Mouse (Mus musculus): ENCODE data around the gene Slc47a2. TPM values are rescaled to one million over a fixed set of nuclear protein-coding genes. Genes with fewer than 3 reads are reported as not detected.

Slc47a2 gene
- polyA plus RNA-seq, 1 experiment from 2014 or later, result not detected

GRCm38 (mm10) chr11:61271612-61272011 lies 71.0 kb downstream of the Slc47a2 start:
- DNase-seq (ENCODE audit: low spot score), result no peak
- no peak overlapping the region for H3K4me3 ChIP-seq
- no peaks in the 10 kb centered on the region for H3K36me3 ChIP-seq
- H3K9me3 ChIP-seq (replicated peaks), result no peaks in the 10 kb centered on the region
- no peak overlapping the region for H3K27ac ChIP-seq (replicated peaks)
- H3K4me1 ChIP-seq, result peaks cover 7% of the 10 kb centered on the region
- H3K27me3 ChIP-seq (ENCODE audit: low read depth, poor library complexity, severe bottlenecking), result peaks cover 19% of the 10 kb centered on the region

- Histone ChIP-seq H3K27ac (replicated peaks) (no peak overlapping the region), H3K36me3 (no peaks in the 10 kb centered on the region), H3K27me3 (ENCODE audit: low read depth, poor library complexity, severe bottlenecking) (peaks cover 19% of the 10 kb centered on the region), H3K4me1 (peaks cover 15% of the 10 kb centered on the region), H3K4me3 (no peak overlapping the region), H3K9me3 (replicated peaks) (no peaks in the 10 kb centered on the region)
- no peak for DNase-seq (ENCODE audit: low spot score)
- WGBS, result 86% methylated on average over 5 of the region's 5 CpGs
Observed at GRCm38 (mm10) chr11:61270406-61270805, 72.3 kb downstream of the Slc47a2 start.

GRCm38 (mm10) chr11:61268626-61269349 lies 73.9 kb downstream of the Slc47a2 start:
- DNase-seq (ENCODE audit: low spot score), result no peak
- Histone ChIP-seq H3K9me3 (replicated peaks) (no peaks in the 10 kb centered on the region), H3K27ac (replicated peaks) (no peak overlapping the region), H3K36me3 (peaks cover 10% of the 10 kb centered on the region), H3K27me3 (ENCODE audit: low read depth, poor library complexity, severe bottlenecking) (peaks cover 19% of the 10 kb centered on the region), H3K4me3 (no peak overlapping the region), H3K4me1 (peaks cover 15% of the 10 kb centered on the region)
- WGBS, result 91% methylated on average over 6 of the region's 6 CpGs

- no peaks in the 10 kb centered on the region for H3K9me3 ChIP-seq (replicated peaks)
- H3K4me3 ChIP-seq, result peak within 1 kb of the TSS; percentile 83
- peak; percentile 94 for DNase-seq (ENCODE audit: low spot score)
- H3K36me3 ChIP-seq, result peaks cover 30% of the 10 kb centered on the region
- peak within 1 kb of the TSS; percentile 94 for H3K27ac ChIP-seq (replicated peaks)
- WGBS, result 2% methylated on average over 56 of the region's 58 CpGs
- H3K27me3 ChIP-seq (ENCODE audit: low read depth, poor library complexity, severe bottlenecking), result peaks cover 19% of the 10 kb centered on the region
- peaks cover 15% of the 10 kb centered on the region for H3K4me1 ChIP-seq
Observed at GRCm38 (mm10) chr11:61266551-61267533, 75.8 kb downstream of the Slc47a2 start, which contains the start of gene Aldh3a2. TSS of gene Aldh3a2 (minus strand) at chr11:61267464.

GRCm38 (mm10) chr11:61263841-61264240 lies 78.8 kb downstream of the Slc47a2 start:
- peaks cover 55% of the 10 kb centered on the region for H3K36me3 ChIP-seq
- H3K27me3 ChIP-seq (ENCODE audit: low read depth, poor library complexity, severe bottlenecking), result peaks cover 10% of the 10 kb centered on the region
- no peak overlapping the region for H3K27ac ChIP-seq (replicated peaks)
- no peaks in the 10 kb centered on the region for H3K9me3 ChIP-seq (replicated peaks)
- peaks cover 15% of the 10 kb centered on the region for H3K4me1 ChIP-seq
- no peak overlapping the region for H3K4me3 ChIP-seq
- DNase-seq (ENCODE audit: low spot score), result no peak
- WGBS, result 89% methylated on average over 1 of the region's 1 CpGs

- Histone ChIP-seq H3K9me3 (replicated peaks) (no peaks in the 10 kb centered on the region), H3K27ac (replicated peaks) (no peak overlapping the region), H3K36me3 (peaks cover 68% of the 10 kb centered on the region), H3K27me3 (ENCODE audit: low read depth, poor library complexity, severe bottlenecking) (no peaks in the 10 kb centered on the region), H3K4me3 (no peak overlapping the region), H3K4me1 (peaks cover 13% of the 10 kb centered on the region)
- 93% methylated on average over 14 of the region's 14 CpGs for WGBS
- DNase-seq (ENCODE audit: low spot score), result no peak
Observed at GRCm38 (mm10) chr11:61262516-61262915, 80.1 kb downstream of the Slc47a2 start.

- peaks cover 94% of the 10 kb centered on the region for H3K36me3 ChIP-seq
- no peak overlapping the region for H3K27ac ChIP-seq (replicated peaks)
- H3K27me3 ChIP-seq (ENCODE audit: low read depth, poor library complexity, severe bottlenecking), result no peaks in the 10 kb centered on the region
- no peaks in the 10 kb centered on the region for H3K4me1 ChIP-seq
- no peak overlapping the region for H3K4me3 ChIP-seq
- H3K9me3 ChIP-seq (replicated peaks), result peaks cover 6% of the 10 kb centered on the region; the same call in 1 of the 2 replicates
- WGBS, result 89% methylated on average over 6 of the region's 6 CpGs
- DNase-seq (ENCODE audit: low spot score), result no peak
Observed at GRCm38 (mm10) chr11:61259106-61259505, 83.6 kb downstream of the Slc47a2 start.

- peaks cover 77% of the 10 kb centered on the region for H3K36me3 ChIP-seq
- peaks cover 6% of the 10 kb centered on the region; the same call in 1 of the 2 replicates for H3K9me3 ChIP-seq (replicated peaks)
- no peaks in the 10 kb centered on the region for H3K27me3 ChIP-seq (ENCODE audit: low read depth, poor library complexity, severe bottlenecking)
- H3K4me1 ChIP-seq, result no peaks in the 10 kb centered on the region
- DNase-seq (ENCODE audit: low spot score), result no peak
- H3K4me3 ChIP-seq, result no peak overlapping the region
- H3K27ac ChIP-seq (replicated peaks), result no peak overlapping the region
- 93% methylated on average over 12 of the region's 12 CpGs for WGBS
Observed at GRCm38 (mm10) chr11:61252807-61253206, 89.9 kb downstream of the Slc47a2 start.

- Histone ChIP-seq H3K27ac (replicated peaks) (no peak overlapping the region), H3K36me3 (peaks cover 67% of the 10 kb centered on the region), H3K4me1 (no peaks in the 10 kb centered on the region), H3K9me3 (replicated peaks) (peaks cover 6% of the 10 kb centered on the region; the same call in 1 of the 2 replicates), H3K27me3 (ENCODE audit: low read depth, poor library complexity, severe bottlenecking) (no peaks in the 10 kb centered on the region), H3K4me3 (no peak overlapping the region)
- WGBS, result 76% methylated on average over 10 of the region's 10 CpGs
- DNase-seq (ENCODE audit: low spot score), result no peak
Observed at GRCm38 (mm10) chr11:61251741-61252140, 90.9 kb downstream of the Slc47a2 start.

Other genes with a start within 250 kb of the Slc47a2 start
- gene Tnfrsf13b, start 216.1 kb downstream of the Slc47a2 start, polyA plus RNA-seq (2016; fragmentation: Nextera tagmentation; extraction: Ambion mirVana), result 1.2 TPM in 2 replicates
- 201 and 251 TPM in 2 replicates for gene Usp22, start 167.8 kb downstream of the Slc47a2 start, polyA plus RNA-seq (2016; fragmentation: Nextera tagmentation; extraction: Ambion mirVana)
- not detected in 2 replicates for gene Aldh3a1, start 135.3 kb downstream of the Slc47a2 start, polyA plus RNA-seq (2016; fragmentation: Nextera tagmentation; extraction: Ambion mirVana)
- gene Aldh3a2, start 75.4 kb downstream of the Slc47a2 start, polyA plus RNA-seq (2016; fragmentation: Nextera tagmentation; extraction: Ambion mirVana), result 19.7 and 22.3 TPM in 2 replicates
- gene Slc47a1, start 35.5 kb upstream of the Slc47a2 start, polyA plus RNA-seq (2016; fragmentation: Nextera tagmentation; extraction: Ambion mirVana), result 0.10 TPM in 1 of 2 replicates, not detected in the other
- 0.42 and 0.66 TPM in 2 replicates for gene Rnf112, start 111.3 kb upstream of the Slc47a2 start, polyA plus RNA-seq (2016; fragmentation: Nextera tagmentation; extraction: Ambion mirVana)
- gene Mfap4, start 142.6 kb upstream of the Slc47a2 start, polyA plus RNA-seq (2016; fragmentation: Nextera tagmentation; extraction: Ambion mirVana), result 38.4 and 59.9 TPM in 2 replicates
- 89.2 and 94.6 TPM in 2 replicates for gene Mapk7, start 151.5 kb upstream of the Slc47a2 start, polyA plus RNA-seq (2016; fragmentation: Nextera tagmentation; extraction: Ambion mirVana)
- 52.5 and 56.0 TPM in 2 replicates for gene B9d1, start 162.3 kb upstream of the Slc47a2 start, polyA plus RNA-seq (2016; fragmentation: Nextera tagmentation; extraction: Ambion mirVana)
- 23.9 and 28.4 TPM in 2 replicates for gene Epn2, start 236.8 kb upstream of the Slc47a2 start, polyA plus RNA-seq (2016; fragmentation: Nextera tagmentation; extraction: Ambion mirVana)